Mouse (Mus musculus): ENCODE data around the gene Iqgap1.

The Iqgap1 gene

DNA sequence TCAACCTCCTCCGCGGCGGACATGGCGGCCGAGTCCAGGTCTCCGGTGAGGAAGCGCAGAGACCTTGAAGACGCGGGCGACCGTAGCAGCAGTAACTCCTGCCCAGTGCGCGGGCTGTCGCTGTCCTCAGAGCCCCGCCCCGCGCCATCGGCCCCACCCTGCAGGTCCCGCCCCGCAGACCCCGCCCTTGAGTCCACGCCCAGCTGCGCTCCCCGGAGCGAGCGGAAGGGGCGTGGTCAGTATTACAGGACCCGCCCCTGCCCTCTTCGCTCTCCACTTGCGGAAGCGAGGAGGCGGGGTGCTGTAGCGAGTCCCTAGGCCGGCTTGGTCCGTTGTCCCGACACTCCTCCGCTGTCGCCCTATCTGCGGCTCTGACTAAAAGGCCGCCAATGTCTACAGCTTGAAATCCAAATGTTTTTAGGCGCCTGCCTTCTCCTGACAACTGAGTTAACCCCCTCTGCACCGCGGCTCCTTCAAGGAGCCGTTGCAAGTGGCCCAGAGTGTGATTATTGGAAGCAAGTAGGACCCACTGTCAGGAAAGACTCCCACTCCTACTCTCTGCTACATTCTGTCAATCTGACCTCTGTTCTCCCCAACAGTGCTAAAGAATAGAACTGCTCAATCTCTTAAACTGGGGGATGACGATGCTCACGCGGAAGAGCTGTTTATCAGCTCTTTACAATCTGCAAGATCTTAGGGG is 22.5 kb downstream of the Iqgap1 start:
- DNase-seq (ENCODE audit: low read depth, low spot score): peak; percentile 91

DNA sequence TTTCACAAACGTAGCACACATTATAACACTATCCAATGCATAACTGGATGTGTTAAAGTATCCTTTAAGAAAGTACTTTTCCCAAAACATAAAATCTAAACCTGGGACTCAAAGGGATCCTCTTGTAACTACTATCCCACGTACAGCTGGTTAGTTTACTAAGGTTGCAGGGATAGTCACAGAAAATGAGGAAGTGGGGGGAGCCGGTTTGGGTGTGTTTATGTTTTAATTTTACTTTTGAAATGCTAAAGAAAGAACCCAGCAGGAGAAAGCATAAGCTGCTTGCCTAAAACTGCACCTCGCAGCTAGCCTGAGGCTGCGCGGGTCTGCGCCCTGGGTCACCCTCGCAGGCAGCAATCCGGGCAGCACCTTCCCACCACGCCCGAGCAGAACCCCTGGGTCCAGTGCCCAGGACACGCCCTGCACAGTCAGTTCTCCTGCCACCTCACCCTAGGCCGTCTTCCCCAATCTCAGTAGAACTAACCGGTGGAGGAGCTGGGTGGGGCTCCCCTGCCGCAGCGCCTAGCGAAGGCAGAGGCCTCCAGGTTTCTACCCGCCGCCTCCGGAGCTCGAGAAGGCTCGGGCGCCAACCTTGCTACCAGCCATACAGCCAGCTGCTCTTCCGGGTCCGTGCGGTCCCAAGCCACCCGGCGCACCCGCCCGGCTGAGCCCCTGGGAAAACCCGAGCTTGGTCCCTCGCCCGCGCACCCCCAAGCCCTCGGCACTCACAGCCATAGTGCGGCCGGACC is 23.2 kb downstream of the Iqgap1 start:
- peak; percentile 64 for DNase-seq (ENCODE audit: low read depth, low spot score)

DNA sequence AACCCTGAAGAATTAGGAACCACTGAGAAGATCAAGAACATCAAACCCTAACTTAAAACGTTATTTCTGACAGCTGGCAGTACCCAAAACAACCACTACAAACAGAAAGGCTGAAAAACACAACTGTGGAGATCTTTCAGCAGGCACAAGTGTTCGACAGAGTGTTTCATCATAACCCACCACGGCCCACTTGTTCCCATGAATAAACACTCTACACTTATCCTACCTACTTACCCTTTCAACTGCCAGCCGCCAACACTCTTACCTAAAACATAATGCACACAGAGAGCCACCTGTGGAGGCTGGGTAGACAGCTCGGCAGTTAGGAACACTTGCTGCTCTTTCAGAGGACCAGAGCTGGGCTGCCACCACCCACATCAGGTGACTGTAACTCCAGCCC is 26.5 kb downstream of the Iqgap1 start:
- DNase-seq (ENCODE audit: low read depth, low spot score): no peak

DNA sequence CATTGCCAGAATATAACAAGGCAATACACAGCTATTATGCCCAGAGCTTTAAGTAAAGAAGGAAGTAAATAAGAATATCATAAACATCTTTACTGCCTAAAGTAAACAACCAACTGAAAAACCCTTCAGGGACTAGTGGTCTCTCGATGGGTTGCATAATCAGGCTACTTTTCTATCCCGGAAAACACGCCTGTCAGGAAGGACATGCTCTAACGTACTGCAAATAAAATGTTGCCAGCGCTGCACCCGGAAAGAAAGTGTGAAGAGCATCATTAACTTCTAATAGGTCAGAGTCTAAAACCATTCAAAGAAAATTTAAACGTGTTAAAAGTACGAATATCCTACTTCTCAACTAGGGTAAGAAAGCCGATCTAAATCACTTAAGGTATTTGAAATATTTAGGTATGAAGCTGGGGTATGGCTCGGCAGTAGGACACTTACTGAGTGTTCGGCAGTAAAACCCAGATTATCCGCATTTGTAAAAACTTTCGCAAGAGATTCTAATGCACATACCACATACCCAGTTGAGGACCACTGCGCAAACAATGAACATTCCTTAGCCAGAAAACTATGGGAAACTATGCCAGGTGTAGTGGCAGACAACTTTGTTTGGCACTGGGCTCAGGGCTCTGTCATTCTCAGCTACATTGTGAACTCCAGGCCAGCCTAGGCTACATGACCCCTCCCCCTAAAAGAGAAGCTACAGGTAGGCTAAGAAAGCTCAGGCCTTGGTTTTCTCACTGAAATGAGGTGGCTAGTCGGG is 28.8 kb downstream of the Iqgap1 start:
- no peak for DNase-seq (ENCODE audit: low read depth, low spot score)

DNA sequence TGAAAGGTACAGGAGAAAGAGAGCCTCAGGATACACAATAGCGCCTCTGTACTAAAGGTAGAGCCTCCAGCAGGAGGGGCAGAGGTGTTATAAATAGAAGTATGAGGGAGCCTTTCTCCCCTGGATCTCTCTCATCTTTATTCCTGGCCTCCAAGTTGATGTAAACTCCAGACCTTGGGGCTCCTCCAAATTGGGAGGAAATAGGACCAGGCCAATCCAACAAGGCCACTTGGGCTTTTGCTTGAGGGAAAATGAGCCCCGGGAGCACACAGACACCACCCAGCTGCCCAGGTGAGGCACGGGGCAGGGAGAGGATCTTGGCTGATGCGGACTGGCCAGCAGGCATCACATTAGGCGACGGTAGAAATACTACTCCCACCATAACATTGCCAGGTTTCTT is 29.5 kb downstream of the Iqgap1 start:
- no peak for DNase-seq (ENCODE audit: low read depth, low spot score)

DNA sequence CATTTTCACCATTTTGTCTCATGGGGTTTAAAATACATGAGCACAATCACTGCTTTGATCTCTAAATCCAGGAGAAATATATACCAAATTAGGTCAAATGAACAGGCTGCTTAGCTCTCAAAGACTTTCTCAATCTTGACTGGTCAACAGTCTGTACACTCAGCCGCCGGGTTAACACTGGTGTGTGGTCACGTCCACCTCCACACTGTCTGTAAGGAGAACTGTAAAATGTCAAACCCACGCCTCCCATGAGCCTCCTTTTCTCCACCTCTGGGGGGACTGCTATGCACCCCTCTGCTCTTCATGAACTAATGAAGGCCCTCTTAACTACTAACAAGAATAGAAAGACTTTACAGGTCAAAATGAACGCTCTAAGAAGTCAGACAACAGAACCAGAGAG is 36.2 kb downstream of the Iqgap1 start:
- DNase-seq (ENCODE audit: low read depth, low spot score): no peak

DNA sequence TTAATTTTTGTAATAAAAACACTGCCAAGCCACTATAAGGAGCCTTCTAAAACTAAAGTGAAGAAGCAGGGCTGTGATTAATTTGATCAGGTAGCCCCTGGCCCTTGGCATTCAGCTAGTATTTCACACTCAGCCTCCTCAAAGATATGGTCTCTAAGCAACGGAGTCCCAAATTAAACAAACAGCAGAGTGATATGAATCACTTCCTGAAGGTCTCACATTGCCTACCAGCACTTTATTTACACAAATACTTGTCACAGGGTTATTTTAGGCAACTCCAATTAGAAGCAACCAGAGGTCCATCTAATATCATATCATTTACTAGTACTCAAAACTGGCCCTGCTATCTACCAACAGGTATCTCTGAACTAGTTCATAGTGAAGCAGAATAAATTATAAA is 36.7 kb downstream of the Iqgap1 start:
- peak; percentile 60 for DNase-seq (ENCODE audit: low read depth, low spot score)

DNA sequence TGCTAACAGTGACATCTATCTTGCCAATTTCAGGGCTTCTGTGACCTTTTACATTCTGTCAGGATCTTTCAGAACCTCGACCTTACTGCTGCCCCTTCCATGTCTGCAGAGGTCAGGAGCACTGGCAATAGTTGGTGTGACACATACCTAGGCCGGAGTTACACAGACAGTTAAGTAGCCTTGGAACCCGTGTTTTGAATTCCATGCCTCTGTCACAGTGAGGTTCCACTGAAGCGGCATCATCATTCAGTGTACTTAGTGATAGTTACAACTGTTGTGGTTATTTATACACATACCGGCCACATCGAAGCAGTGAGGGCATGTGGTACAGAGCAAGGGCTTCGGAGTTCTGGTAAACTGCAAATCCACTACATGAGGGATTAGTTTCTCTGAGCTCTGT is 37.8 kb downstream of the Iqgap1 start:
- no peak for DNase-seq (ENCODE audit: low read depth, low spot score)

DNA sequence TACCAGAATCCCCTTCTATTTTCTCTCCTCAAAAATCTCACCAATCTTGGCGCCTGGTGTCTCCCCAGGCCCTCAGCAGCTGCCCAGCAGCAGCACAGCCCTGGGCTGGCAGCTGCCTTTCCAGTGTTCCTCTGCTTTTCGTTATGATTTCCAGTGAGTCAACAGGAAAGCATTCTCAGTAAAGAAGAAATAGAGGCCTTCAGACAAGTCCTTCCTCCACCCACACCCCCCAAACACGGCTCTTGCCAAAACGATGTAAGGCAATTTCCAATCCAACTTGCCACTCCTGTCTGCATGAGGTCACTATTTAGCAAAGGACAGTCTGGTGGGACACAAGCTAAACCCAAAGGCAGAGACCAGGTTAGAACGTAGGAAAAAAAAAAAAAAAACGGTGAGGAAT is 39.0 kb downstream of the Iqgap1 start:
- peak; percentile 91 for DNase-seq (ENCODE audit: low read depth, low spot score)

DNA sequence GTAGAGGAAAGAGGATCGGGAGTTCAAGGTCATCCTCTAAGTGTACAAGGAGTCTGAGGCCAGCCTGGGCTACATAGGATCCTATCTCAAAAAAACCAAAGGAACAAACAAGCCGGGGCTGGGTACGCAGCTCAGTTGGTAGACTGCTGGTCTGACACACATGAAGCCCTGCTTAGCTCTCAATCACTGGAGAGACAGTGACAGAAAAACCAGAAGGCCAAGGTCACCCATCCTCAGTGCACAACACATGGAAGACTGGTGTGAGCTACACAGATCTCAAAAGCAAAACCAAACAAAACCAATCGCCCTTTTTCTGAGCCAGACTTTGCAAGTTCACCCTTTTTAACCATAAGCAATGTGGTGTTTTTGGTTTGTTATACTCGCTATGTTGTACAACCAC is 41.9 kb downstream of the Iqgap1 start:
- no peak for DNase-seq (ENCODE audit: low read depth, low spot score)

DNA sequence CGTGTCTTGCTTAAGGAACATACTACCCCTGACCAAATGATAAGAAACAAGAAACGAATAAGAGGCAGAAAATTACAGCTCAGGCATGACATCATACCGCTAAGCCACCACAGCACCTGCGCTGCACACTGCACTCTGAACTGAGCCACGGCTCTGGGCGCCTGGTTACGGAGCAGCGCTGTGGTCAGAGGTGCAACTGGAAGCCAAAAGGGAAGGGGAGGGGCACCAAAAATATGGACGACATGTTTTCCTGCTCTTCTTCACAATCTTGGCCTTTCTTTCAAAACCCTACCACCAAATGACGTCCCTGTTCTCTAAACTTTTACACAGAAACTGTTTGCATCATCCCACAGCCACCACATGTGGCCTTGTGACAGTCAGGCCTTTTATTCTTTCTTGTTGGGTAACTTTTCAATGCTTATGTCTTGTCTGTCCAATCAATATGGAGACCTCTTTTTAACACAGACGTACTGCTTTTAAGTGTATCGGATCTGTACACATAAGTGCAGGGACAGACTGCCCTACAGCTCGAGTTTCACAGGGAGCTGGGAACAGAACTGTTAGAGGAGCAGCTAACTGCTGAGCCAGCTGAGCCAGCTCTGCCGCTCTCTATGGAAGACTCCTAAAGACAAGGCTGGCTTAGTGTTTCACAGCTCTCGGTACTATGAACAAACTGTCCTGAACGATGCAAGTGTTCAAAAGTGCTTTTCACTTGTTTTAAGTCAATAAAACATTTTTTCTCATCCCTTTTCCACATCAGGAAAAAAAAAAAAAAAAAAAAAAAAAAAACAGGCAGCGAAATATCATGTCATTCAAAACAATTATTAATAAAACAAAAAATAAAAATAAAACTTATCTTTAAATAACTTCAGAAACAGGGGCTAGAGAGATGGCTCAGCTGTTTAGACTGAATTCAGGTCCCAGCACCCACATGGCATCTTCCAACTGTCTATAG is 43.3 kb downstream of the Iqgap1 start:
- DNase-seq (ENCODE audit: low read depth, low spot score): no peak

DNA sequence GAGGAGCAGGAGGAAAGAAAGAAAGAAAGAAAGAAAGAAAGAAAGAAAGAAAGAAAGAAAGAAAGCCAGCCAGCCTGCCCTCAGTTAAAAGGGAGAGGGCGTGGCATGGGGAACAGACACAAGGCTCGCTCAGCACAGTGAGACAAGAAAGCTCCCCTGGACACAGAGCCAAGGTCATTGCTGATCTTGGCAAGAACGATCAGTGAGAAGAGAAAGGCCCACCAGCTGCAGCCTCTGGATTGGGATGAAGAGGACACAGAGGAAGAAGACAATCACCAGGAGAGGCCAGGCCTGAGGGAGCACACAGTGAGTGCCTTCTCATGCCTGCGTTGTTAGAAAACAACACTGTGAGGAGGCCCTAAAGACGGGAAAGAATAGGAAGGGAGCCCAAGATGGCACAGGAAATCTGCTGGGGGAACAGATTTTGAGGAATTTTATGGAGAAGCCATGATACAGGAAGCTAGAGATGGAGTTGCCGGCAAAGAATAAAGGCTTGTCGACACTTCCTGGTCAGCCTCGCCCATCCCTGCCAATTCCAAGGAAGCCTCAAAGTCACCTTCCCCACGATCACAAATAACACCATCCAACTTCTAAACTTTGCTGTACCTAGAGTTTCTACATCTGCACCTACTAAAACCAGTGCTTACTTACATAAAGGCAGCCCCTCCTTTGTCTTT is 44.2 kb downstream of the Iqgap1 start:
- no peak for DNase-seq (ENCODE audit: low read depth, low spot score)

DNA sequence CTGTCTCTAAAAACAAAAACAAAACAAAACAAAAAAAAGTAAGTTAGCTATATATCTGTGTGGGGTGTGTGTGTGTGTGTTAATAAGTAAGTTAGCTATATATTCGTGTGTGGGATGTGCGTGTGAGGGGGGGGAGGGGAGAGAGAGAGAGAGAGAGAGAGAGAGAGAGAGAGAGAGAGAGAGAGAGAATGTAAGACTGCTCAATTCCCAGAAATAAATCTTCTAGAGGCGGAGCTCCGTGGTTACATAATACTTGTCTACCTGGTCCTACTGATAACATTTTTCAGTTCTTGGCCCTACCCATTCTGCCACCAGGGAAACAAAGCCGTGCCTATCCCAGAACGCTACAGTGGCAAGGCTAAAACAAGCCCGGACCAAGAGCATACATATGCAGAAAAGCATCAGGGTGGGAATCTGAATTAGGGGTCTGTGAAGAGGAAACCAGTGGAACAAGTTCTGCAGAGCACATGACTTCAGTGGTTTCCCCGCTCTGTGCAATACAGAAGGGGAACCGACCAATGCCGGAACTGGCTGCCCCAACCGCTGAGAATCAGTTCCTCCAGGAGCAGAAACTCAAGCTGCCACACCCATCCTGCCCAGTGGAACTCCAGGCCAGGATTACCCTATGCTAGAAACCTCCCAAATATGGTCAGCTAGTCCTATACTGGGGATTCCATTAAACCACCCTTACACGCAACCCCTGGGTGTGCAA is 46.7 kb downstream of the Iqgap1 start:
- DNase-seq (ENCODE audit: low read depth, low spot score): no peak

DNA sequence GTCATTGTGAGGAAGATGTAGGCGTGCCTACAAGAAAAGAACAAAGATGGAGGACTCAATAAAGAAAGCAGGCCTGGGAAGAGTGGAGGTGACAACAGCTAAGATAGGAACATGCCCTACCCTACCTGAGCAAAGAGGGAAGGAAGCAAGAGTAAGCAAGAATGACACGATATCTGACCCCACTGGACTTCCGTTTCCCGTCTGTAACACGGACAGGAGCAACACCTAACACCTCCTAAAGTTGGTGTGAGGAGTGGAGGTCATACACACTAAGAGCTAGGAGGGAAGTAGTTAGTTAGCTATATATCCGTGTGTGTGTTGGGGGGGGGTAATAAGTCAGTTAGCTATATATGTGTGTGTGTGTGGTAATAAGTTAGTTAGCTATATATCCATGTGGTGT is 47.4 kb downstream of the Iqgap1 start:
- DNase-seq (ENCODE audit: low read depth, low spot score): no peak

DNA sequence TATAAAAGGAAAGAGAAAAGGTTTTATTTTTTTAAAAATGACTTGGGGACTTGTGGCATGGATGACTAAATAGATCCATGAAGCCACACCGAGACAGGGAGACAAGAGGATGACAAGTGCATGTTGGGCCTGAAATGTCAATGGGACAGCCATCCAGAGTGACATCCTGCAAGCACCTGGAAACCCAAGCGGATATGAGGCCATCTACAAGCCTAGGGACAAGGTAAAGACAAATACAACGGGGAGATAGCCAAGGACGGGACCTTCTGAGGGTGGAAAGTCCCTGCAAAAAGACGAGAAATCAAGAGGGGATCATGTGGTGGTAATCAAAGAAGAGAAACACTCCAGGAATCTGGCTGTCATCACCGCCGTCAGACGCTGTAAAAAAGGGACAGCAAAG is 48.6 kb downstream of the Iqgap1 start:
- no peak for DNase-seq (ENCODE audit: low read depth, low spot score)

DNA sequence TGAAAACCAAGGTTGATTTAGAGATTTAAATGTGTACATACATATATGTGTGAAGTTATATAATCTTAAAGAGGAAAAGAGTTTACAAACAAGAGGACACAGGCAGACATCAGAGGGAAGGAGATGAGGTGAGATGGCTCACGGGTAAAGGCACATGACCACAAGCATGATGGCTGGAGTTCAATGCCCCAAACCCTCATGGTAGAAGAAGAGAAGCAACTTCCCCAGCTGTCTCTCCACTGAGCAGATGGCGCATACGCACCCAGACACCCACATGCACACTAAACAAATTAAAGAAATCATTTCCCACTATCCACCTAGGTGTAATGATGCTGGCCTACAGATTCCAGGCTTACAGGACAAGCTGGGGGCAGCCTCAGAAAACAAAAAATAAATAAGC is 49.7 kb downstream of the Iqgap1 start:
- no peak for DNase-seq (ENCODE audit: low read depth, low spot score)

DNA sequence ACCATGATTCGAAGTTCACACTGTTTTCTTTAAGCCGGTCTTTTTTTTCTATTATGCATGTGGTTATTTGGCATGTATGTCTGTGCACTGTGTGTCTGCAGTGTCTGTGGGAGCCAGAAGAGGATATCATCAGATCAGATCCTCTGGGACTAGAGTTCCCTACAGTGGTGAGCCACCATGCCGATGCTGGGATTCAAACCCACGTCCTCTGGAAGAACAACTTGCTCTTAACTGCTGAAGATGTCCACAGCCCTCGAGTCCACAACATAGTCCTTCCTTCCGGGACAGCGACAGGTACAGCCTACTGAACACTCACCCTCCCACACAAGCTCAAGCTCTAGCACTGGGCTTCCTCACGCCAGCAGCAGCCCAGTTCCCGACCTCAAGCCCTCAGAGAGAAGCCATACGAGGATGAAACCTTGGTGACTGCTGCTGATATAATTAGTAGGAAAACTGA is 50.3 kb downstream of the Iqgap1 start:
- no peak for DNase-seq (ENCODE audit: low read depth, low spot score)

DNA sequence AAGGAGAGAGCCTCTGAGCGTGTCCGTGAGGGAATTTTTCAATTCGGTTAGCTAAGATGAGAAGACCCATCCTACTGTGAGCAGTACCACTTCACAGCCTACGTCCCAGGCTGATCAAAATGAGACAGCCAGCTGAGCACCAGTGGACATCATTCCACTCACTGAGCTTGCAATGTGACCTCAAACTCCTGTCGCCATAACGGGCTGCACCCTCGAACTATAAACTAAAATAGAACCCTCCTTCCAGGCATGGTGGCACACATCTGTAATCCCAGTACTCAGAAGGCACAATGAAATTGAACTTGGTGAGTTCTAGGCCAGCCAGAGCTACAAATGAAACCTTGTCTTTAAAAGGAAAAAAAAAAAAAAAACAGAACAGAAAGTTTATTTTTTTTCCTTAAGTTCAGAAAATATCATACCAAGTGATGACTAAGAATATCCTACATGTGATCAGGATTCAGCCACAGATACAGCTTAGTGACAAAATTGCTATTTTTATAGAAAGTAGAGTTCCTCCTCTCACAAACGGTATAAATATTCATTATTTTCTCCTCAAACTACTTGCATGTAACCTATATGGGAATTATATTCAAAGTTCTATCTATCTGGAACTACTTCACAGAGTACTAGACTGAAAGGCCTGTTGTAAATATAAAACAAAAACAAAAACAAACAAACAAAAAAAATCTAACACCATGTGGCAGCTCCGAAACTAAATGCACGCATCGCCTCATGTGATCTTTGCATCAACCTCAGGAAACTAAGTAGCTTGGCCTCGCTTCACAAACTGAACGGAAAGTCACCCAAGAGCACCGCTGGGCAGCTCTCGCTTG is 50.9 kb downstream of the Iqgap1 start:
- peak; percentile 33 for DNase-seq (ENCODE audit: low read depth, low spot score)

Measured in 3T3-L1 (cell line).